Mouse (Mus musculus) lung, postnatal 0 days (tissue): ENCODE results near the gene Lgals12.

ENCODE experiments used
- CTCF ChIP-seq: IDR thresholded peaks from 2 replicates; pipeline ENCODE4 v1.5.1; 2016; ENCODE audit warnings: antibody characterized with exemption, mild to moderate bottlenecking
- EP300 ChIP-seq: IDR thresholded peaks from 2 replicates; pipeline ENCODE4 v1.6.1; 2016; ENCODE audit warnings: antibody characterized with exemption, mild to moderate bottlenecking, control low read depth

DNA sequence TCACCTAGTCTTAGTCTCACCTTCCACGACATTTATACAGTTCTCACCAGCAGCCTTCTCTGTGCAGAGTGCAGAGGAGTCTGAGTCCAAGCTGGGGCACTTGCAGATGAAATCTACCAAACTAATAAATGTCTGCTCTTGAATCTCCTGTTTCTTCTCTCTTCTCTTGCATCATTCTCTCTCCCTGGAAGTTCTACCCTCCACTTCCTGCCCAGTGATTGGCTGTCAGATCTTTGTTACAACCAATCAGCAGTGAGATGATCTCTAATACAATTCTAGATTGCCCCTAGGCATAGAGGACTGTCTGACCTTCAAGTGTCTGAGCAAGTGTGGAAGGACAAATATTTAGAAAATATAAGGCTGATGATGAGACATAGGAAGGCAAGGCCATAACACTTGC, 30.8 kb downstream of the Lgals12 start:
- TF ChIP-seq EP300 (no peak), CTCF (no peak)
